In genomic region chr5:100000048-100000447, GRCm38 (mm10) we compare ENCODE assay signal across 16 mouse cellular contexts.
"Had no signal": no experiment of that assay in that cellular context is flagged by ENCODE, and none has a peak within 500 bp of the region (broad histone marks: within the 10 kb centered on the region; RNA-seq: fewer than 3 reads in every experiment).

No protein-coding gene starts in this region.

- H3K9me3 ChIP-seq: limb, embryonic 15.5 days; liver, embryonic 13.5 days; midbrain, embryonic 15.5 days had no signal

- H3K4me1 ChIP-seq: limb, embryonic 15.5 days; midbrain, embryonic 15.5 days; neural tube, embryonic 13.5 days had no signal

- H3K4me3 ChIP-seq: limb, embryonic 15.5 days; liver, embryonic 13.5 days; megakaryocyte, embryonic 14.5 days; midbrain, embryonic 15.5 days; neural tube, embryonic 13.5 days had no signal

- H3K9ac ChIP-seq: limb, embryonic 15.5 days; liver, embryonic 13.5 days; midbrain, embryonic 15.5 days; neural tube, embryonic 13.5 days had no signal

- DNase-seq: kidney, adult 9 months; kidney, postnatal 36 days; layer of hippocampus, adult 9-11 months; layer of hippocampus, postnatal 36 days; liver, embryonic 13.5 days; lung, adult 2 months; lung, postnatal 36 days; thymus, adult 2 months; thymus, postnatal 25 days had no signal

- H3K4me2 ChIP-seq: limb, embryonic 15.5 days; liver, embryonic 13.5 days; midbrain, embryonic 11.5 days; midbrain, embryonic 15.5 days; neural tube, embryonic 13.5 days had no signal

- H3K27ac ChIP-seq: kidney, postnatal 0 days; limb, embryonic 15.5 days; liver, embryonic 13.5 days; midbrain, embryonic 15.5 days; neural tube, embryonic 13.5 days had no signal

- ATAC-seq: lung, postnatal 0 days; midbrain, embryonic 15.5 days had no signal

- H3K36me3 ChIP-seq: limb, embryonic 15.5 days; liver, embryonic 13.5 days; midbrain, embryonic 15.5 days; neural tube, embryonic 13.5 days had no signal

- H3K27me3 ChIP-seq: limb, embryonic 15.5 days; liver, embryonic 13.5 days; midbrain, embryonic 15.5 days; neural tube, embryonic 13.5 days had no signal
